Mouse (Mus musculus) heart, embryonic 13.5 days (tissue): ENCODE data around the gene Abtb2. TPM values are rescaled to one million over a fixed set of nuclear protein-coding genes. Genes with fewer than 3 reads are reported as not detected.
"Not testable (repeated sequence)": the region's sequence is repeated elsewhere in the genome, so short reads cannot be mapped to it uniquely, and the experiment has no call there.

Source experiments
- ATAC-seq: fragments of 200-750 bp; cut with Nextera tagmentation; 2 replicates; pipeline ENCODE4 v1.8.0; 2017; ENCODE audit warnings: moderate TSS enrichment; ENCODE audit not compliant: insufficient number of reproducible peaks, low FRiP score, low TSS enrichment; ENCODE audit errors: extremely low read depth
- H3K27ac ChIP-seq: fragments of 300-500 bp; sonication (generic); replicated peaks from 2 replicates; pipeline ENCODE4 v1.5.1; 2015; ENCODE audit warnings: moderate library complexity, mild to moderate bottlenecking, inconsistent platforms
- H3K27me3 ChIP-seq: fragments of 300-500 bp; sonication (generic); replicated peaks from 2 replicates; pipeline ENCODE4 v1.6.1; 2015; ENCODE audit warnings: mild to moderate bottlenecking, inconsistent platforms
- H3K36me3 ChIP-seq: fragments of 300-500 bp; sonication (generic); 2 replicates; pipeline ENCODE4 v1.6.1; 2015; ENCODE audit warnings: mild to moderate bottlenecking, inconsistent platforms
- H3K4me1 ChIP-seq: fragments of 300-500 bp; sonication (generic); 2 replicates; pipeline ENCODE4 v1.6.1; 2015; ENCODE audit warnings: inconsistent platforms
- H3K4me2 ChIP-seq: fragments of 300-500 bp; sonication (generic); 2 replicates; pipeline ENCODE4 v1.6.1; 2015; ENCODE audit warnings: inconsistent platforms, mild to moderate bottlenecking, moderate library complexity
- H3K4me3 ChIP-seq: fragments of 300-500 bp; sonication (generic); 2 replicates; pipeline ENCODE4 v1.5.1; 2015; ENCODE audit warnings: moderate library complexity, mild to moderate bottlenecking, inconsistent platforms
- H3K9ac ChIP-seq: fragments of 300-500 bp; sonication (generic); 2 replicates; pipeline ENCODE4 v1.6.1; 2015; ENCODE audit warnings: inconsistent platforms, mild to moderate bottlenecking, moderate library complexity
- H3K9me3 ChIP-seq: fragments of 300-500 bp; sonication (generic); 2 replicates; pipeline ENCODE4 v1.6.1; 2016; ENCODE audit warnings: inconsistent platforms
- WGBS: fragments of 180-500 bp; shearing (Covaris S2); methylation state at CpG from one replicate; pipeline ENCODE4 v1.1.7; 2015; ENCODE audit warnings: mixed read lengths; 5-methylcytosine and 5-hydroxymethylcytosine counted together
- polyA plus RNA-seq: library from polyadenylated mRNA; unstranded; fragments of >200 nt; fragmentation: Nextera tagmentation; extraction: Ambion mirVana; gene quantifications from 2 replicates; pipeline ENCODE4 v1.2.1, GENCODE M21; 2015

Gene Abtb2
- polyA plus RNA-seq = 17.4 and 18.4 TPM in 2 replicates

DNA sequence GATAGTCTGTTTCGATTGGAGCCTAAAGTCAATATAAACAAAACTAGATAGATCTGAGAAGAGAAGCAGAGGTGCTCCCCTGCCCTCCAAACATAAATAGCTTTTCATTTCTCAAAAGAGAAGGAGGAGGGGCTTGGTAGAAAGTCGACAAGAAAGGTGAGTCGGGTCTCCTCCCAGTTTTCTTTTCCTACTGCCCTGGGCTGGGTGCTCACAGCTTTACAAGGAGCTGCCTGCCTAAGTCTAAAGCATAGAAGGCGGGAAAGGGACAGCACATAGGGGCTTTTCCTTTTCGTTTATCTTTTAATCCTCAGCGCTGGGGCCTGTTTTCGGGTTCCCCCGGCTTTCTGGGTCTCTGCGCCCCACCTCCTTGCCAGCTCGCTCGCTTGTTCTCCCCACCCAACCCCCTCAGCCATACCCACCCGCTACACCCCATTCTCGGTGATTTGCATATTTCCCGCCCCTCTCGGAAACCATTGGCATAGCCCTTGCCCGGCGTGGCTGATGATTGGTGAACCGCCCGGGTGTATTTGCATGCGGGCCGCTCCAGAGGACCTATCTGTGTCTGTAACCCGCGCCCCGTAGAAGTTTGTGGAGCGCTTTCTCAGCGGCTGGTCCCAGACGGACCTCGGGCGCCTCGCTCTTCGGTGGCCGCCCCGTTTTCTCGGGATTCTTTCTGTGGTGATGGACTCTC, at the start of gene Abtb2:
TSS of gene Abtb2 (plus strand) at position 579 of the 691 bp plus-strand sequence.
- Histone ChIP-seq H3K27ac (peak within 1 kb of the TSS; percentile 94), H3K4me2 (peak within 1 kb of the TSS; percentile 92), H3K4me1 (peaks cover 50% of the 10 kb centered on the region), H3K4me3 (peak within 1 kb of the TSS; percentile 78), H3K27me3 (peaks cover 25% of the 10 kb centered on the region), H3K9me3 (no peaks in the 10 kb centered on the region), H3K36me3 (no peaks in the 10 kb centered on the region), H3K9ac (peak within 1 kb of the TSS; percentile 91)
- ATAC-seq = peak; percentile 92
- 0% methylated on average over 34 of the region's 34 CpGs for WGBS

DNA sequence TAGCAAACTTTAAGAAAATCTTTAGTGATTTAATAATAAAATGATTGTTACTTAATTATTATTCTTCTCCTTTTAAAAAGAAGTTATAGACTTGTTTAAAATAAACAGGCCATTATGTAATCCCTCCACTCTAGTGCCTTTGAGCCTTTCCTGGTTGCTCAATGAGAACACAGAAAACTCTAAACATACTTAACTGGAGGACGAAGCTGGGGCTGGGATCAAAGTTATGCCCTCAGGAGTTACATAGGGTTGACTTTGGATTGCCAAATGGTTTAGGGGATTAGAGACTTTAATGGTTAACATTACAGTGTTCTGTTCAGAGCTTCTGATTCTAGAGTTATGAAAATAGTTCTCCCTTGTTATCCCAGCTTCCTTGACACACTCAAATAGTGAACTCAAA, 49.6 kb upstream of the Abtb2 start:
- ATAC-seq = no peak
- Histone ChIP-seq H3K27me3 (no peaks in the 10 kb centered on the region), H3K4me2 (no peak overlapping the region), H3K36me3 (no peaks in the 10 kb centered on the region), H3K27ac (no peak overlapping the region), H3K9me3 (no peaks in the 10 kb centered on the region), H3K9ac (no peak overlapping the region), H3K4me3 (no peak overlapping the region), H3K4me1 (no peaks in the 10 kb centered on the region)
- 67% methylated on average over 1 of the region's 1 CpGs for WGBS

DNA sequence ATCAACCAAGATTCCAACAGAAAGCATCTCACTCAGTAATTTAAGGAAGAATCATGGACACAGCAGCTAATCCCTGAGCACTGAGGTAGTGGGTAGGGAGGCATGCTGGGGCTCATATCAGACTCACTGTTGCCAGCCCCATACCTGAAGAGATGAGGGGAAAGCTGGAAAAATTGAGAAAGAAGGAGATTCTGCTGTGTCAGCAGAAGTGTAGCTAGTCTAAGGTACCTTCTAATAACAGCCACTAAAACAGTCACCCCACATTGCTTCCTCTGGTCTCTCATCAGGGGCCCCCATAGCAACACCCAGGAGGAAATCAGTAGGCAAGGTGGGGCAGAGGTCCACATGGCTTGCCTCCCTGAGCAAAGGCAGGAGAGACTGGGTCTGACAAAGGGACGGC, 40.5 kb upstream of the Abtb2 start:
- no peaks in the 10 kb centered on the region for H3K9me3 ChIP-seq
- no peak overlapping the region for H3K4me2 ChIP-seq
- 81% methylated on average over 1 of the region's 1 CpGs for WGBS
- H3K27me3 ChIP-seq = no peaks in the 10 kb centered on the region
- no peak for ATAC-seq
- no peaks in the 10 kb centered on the region for H3K36me3 ChIP-seq
- H3K9ac ChIP-seq = no peak overlapping the region
- no peaks in the 10 kb centered on the region for H3K4me1 ChIP-seq
- no peak overlapping the region for H3K27ac ChIP-seq
- no peak overlapping the region for H3K4me3 ChIP-seq

DNA sequence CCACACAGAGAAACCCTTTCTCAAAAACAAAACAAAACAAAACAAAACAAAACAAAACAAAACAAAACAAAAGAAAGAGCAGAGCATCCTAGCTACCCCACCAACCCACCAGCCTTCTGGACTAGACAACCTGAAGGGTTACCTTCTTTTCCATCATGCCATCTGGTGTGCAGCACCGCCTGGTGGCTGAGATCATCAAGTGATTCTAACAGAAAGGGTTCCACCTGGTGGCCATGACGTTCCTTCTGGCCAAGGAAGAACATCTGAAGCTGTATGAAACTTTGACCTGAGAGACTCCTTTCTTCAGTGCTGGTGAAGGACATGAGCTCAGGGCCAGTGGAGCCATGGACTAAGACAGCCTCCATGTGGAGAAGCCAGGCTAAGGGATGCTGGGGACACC, 19.0 kb upstream of the Abtb2 start:
- Histone ChIP-seq H3K4me1 (no peaks in the 10 kb centered on the region), H3K36me3 (no peaks in the 10 kb centered on the region), H3K27me3 (no peaks in the 10 kb centered on the region), H3K27ac (no peak overlapping the region), H3K4me2 (no peak overlapping the region), H3K9me3 (no peaks in the 10 kb centered on the region), H3K4me3 (no peak overlapping the region), H3K9ac (no peak overlapping the region)
- 10% methylated on average over 2 of the region's 2 CpGs for WGBS
- no peak; the same call in 1 of the 2 replicates for ATAC-seq

DNA sequence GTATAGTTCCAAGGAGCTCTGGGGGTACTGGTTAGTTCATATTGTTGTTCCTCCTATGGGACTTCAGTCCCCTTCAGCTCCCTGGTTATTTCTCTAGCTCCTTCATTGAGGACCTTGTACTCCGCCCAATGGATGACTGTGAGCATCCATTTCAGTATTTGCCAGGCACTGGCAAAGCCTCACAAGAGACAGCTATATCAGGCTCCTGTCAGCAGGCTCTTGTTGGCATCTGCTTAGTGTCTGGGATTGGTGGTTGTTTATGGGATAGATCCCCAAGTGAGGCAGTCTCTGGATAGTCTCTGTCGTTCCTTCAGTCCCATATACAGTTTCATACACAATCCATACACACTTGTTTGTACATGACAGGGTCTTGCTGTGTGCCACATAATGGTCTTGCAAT, 15.8 kb upstream of the Abtb2 start:
- not testable (repeated sequence) for H3K4me3 ChIP-seq, H3K27ac ChIP-seq, H3K36me3 ChIP-seq, H3K9ac ChIP-seq, H3K4me2 ChIP-seq, H3K4me1 ChIP-seq, ATAC-seq, H3K9me3 ChIP-seq, H3K27me3 ChIP-seq
- 27% methylated on average over 2 of the region's 2 CpGs for WGBS

DNA sequence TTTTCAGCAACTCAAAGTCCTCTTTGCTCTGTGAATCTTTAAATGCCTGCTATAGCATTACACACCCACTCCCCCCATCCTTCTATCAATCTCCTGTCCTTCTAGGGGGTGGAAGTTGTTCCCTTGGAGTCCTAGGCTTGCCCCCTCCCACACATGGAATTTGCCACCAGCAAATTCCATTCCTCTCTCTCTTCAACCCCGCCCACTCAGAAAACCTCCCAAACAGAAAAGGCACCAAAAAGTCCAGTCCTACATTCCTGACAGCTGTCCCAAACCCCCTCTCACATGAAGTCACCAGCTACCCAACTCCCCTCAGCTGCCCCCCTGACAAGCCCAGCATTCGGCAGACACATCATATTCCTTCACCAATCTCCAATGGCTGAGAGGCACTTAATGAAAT, 12.1 kb upstream of the Abtb2 start:
- H3K4me3 ChIP-seq = no peak overlapping the region
- H3K36me3 ChIP-seq = no peaks in the 10 kb centered on the region
- no peak overlapping the region for H3K9ac ChIP-seq
- 47% methylated on average over 2 of the region's 2 CpGs for WGBS
- no peaks in the 10 kb centered on the region; the same call in 1 of the 2 replicates for H3K27me3 ChIP-seq
- peaks cover 5% of the 10 kb centered on the region; the same call in 1 of the 2 replicates for H3K4me1 ChIP-seq
- H3K27ac ChIP-seq = no peak overlapping the region
- no peak overlapping the region for H3K4me2 ChIP-seq
- no peak for ATAC-seq
- no peaks in the 10 kb centered on the region for H3K9me3 ChIP-seq

DNA sequence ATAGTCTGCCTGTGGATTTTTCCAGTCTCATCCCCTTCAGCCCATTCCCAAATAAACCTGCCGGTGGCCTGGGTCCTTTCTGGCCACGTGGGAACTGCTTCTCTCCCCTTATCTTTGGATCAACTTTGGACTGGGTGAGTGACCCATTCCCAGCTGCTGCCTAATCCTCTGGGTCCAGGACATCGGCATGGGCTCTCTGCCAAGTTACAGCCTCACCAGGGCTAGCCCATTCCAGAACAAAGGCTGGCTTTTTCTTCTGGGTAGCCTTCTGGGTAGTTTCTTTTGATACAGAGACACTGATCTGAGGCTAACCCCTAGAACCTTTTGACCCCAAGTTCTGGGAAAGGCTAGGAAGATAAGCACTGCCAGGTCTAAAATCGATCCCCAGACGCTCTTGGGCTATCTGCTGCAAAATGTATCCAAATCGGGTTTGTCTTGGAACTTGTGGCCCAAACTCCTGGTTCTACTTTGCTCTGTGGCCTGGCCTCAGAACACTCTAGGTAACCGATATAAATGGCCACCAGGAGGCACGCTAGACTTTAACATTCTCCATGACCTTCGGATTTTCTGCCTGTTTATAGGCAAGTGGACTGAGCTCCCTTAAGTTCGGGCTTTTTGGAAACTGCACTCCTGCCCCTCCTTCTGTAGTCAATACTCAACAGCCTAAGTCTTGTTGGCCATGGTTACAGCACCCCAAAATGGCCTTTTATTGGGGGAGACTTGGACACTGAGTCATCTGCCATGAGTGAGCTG, 9.8 kb upstream of the Abtb2 start:
- no peak for ATAC-seq
- Histone ChIP-seq H3K4me3 (no peak overlapping the region), H3K9ac (no peak overlapping the region), H3K36me3 (no peaks in the 10 kb centered on the region), H3K4me1 (peaks cover 5% of the 10 kb centered on the region; the same call in 1 of the 2 replicates), H3K4me2 (no peak overlapping the region), H3K27ac (no peak overlapping the region), H3K9me3 (no peaks in the 10 kb centered on the region), H3K27me3 (peaks cover 5% of the 10 kb centered on the region)
- WGBS = 37% methylated on average over 10 of the region's 10 CpGs

DNA sequence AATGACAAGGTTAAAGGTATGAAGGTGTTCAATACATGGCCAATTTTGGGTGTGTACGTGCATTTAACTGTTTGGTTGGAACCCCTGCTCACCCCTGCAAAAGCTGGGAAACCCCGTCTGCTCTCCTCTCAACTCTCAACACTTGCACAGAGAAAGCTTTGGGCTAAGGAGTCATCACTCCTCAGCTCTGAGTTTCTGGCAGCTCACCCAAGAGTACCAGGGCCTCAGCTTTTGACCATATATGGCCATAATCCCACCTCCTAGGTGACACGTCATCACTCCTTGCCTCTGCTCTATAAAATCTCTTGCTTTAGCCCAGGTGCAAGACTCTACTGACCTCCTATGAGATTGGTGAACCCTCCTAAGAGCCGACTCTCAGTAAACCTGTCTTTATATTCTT, 5.2 kb upstream of the Abtb2 start:
- Histone ChIP-seq H3K4me3 (no peak overlapping the region), H3K4me1 (peaks cover 10% of the 10 kb centered on the region), H3K36me3 (no peaks in the 10 kb centered on the region), H3K27me3 (peaks cover 23% of the 10 kb centered on the region), H3K27ac (no peak overlapping the region), H3K9ac (no peak overlapping the region), H3K4me2 (no peak overlapping the region), H3K9me3 (no peaks in the 10 kb centered on the region)
- 55% methylated on average over 4 of the region's 4 CpGs for WGBS
- no peak for ATAC-seq

DNA sequence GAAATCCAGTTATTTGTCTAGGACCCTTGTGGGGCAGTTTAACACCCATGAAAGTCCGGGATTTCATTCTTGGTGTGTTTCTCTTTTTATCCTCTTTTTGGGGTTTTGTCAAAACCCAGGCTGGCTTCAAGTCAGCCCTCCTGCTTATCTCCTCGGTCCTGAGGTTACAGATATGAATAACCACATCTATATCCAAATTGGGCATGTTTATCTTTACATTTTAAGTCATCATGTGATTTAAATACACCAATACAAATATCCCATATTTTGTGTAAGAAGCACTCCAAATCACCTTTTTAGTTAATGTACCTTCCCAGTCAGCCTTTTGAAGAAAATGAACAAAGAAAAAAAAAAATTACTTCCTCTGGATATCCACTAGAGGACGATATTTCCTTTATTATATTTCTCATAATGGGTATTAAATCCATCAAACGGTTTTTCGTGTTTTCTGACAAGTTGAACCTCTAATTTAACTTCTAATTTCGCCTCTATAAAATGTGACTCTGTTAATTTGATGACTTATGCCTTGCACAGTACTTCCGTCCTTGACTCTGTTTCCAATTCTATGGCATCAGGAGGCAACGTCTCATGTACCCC, 1.6 kb upstream of the Abtb2 start:
- Histone ChIP-seq H3K27ac (no peak overlapping the region), H3K4me2 (peak overlapping the region; percentile 92), H3K4me1 (peaks cover 36% of the 10 kb centered on the region), H3K27me3 (peaks cover 26% of the 10 kb centered on the region), H3K4me3 (peak overlapping the region; percentile 78), H3K9me3 (no peaks in the 10 kb centered on the region), H3K36me3 (no peaks in the 10 kb centered on the region), H3K9ac (peak overlapping the region; percentile 78)
- ATAC-seq = no peak
- 14% methylated on average over 8 of the region's 8 CpGs for WGBS

DNA sequence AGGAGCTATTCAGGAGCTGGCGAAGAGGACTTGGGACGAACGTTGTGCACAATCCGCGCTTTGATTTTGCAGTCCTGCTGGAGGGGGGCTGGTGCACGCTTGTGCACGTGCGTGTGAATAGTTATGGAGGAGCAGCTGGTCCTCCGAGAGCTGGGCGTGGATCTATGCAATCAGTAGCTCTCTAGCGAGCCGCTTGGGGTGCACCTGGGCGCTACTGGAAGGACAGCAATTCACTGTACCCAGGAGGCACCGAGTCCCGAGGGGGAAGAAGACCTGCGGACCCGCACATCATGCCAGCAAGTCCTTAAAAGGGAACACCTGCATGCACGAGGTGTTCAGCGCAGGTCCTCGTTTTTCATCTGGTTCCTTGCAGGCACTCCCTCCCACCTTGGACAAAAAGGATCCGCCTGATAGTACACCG, 929 bp upstream of the Abtb2 start:
- Histone ChIP-seq H3K9me3 (no peaks in the 10 kb centered on the region), H3K27ac (peak overlapping the region; percentile 43), H3K4me1 (peaks cover 43% of the 10 kb centered on the region), H3K4me3 (peak overlapping the region; percentile 78), H3K4me2 (peak overlapping the region; percentile 92), H3K9ac (peak overlapping the region; percentile 78), H3K27me3 (peaks cover 26% of the 10 kb centered on the region), H3K36me3 (no peaks in the 10 kb centered on the region)
- WGBS = 2% methylated on average over 22 of the region's 22 CpGs
- ATAC-seq = no peak

DNA sequence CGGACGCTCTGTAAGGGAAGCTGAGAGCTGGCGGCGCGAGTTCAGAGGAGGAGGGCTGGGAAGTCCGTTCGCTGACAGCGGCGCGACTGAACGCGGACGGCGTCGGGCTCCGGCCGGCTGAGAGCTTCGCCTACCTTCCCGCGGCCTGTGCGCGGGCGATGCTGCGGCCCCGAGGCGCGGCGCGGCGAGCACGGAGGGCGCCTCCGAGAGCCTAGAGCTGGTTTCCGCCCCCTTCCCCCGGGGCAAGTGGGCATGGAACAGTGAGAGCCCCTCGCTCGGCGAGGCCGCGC, 258 bp downstream of the Abtb2 start:
- Histone ChIP-seq H3K4me3 (peak overlapping the region; percentile 78), H3K4me2 (peak overlapping the region; percentile 92), H3K9ac (peak overlapping the region; percentile 91), H3K36me3 (no peaks in the 10 kb centered on the region), H3K9me3 (no peaks in the 10 kb centered on the region), H3K27me3 (peaks cover 20% of the 10 kb centered on the region), H3K4me1 (peaks cover 53% of the 10 kb centered on the region), H3K27ac (peak overlapping the region; percentile 94)
- peak; percentile 49; the same call in 1 of the 2 replicates for ATAC-seq
- 0% methylated on average over 40 of the region's 40 CpGs for WGBS
